Mouse (Mus musculus) kidney, adult 2 months (tissue): Measurements from ENCODE around the gene Lmln. TPM values are rescaled to one million over a fixed set of nuclear protein-coding genes. Genes with fewer than 3 reads are reported as not detected.

Experiments used
- DNase-seq: peaks from one replicate; pipeline ENCODE4 v3.0.0; 2021
- H3K27ac ChIP-seq: fragments of 200-500 bp; 2 replicates; pipeline ENCODE4 v1.5.1; 2012; ENCODE audit warnings: low read depth, low read length, control low read depth, inconsistent platforms; ENCODE audit not compliant: insufficient read depth
- H3K27me3 ChIP-seq: fragments of 200-500 bp; replicated peaks from 2 replicates; pipeline ENCODE4 v1.6.1; 2012; ENCODE audit warnings: mild to moderate bottlenecking, moderate library complexity, low read length, inconsistent platforms; ENCODE audit not compliant: control insufficient read depth, insufficient read depth
- H3K36me3 ChIP-seq: fragments of 200-500 bp; 2 replicates; pipeline ENCODE4 v1.6.1; 2012; ENCODE audit warnings: mild to moderate bottlenecking, moderate library complexity, low read length, inconsistent platforms; ENCODE audit not compliant: control insufficient read depth, insufficient read depth
- H3K4me1 ChIP-seq: fragments of 200-500 bp; 2 replicates; pipeline ENCODE4 v1.6.1; 2011; ENCODE audit warnings: low read length; ENCODE audit not compliant: control insufficient read depth, insufficient read depth
- H3K4me3 ChIP-seq: fragments of 200-500 bp; 2 replicates; pipeline ENCODE4 v1.5.1; 2011; ENCODE audit warnings: mild to moderate bottlenecking, low read depth, low read length, control low read depth; ENCODE audit not compliant: insufficient read depth
- CTCF ChIP-seq: fragments of 200-500 bp; conservative IDR thresholded peaks from 2 replicates; pipeline ENCODE4 v1.5.1; 2011; ENCODE audit warnings: low read depth, mild to moderate bottlenecking, control low read depth, low read length, moderate library complexity, mixed read lengths; ENCODE audit not compliant: insufficient read depth, insufficient read length
- POLR2A ChIP-seq: fragments of 200-500 bp; IDR thresholded peaks from one replicate; pipeline ENCODE4 v1.6.1; 2011; ENCODE audit warnings: low read depth, low read length, control low read depth
- WGBS: fragments of 180-500 bp; shearing (Covaris S2); methylation state at CpG from one replicate; pipeline ENCODE4 v1.1.7; 2018; 5-methylcytosine and 5-hydroxymethylcytosine counted together
- polyA plus RNA-seq: library from polyadenylated mRNA; depleted of rRNA; stranded (reverse); fragments of >200 nt; gene quantifications from 2 replicates; pipeline ENCODE4 v1.2.3, GENCODE M21; 2012

The Lmln gene
- polyA plus RNA-seq, 1 experiment: 3.1 TPM

- no peak overlapping the region for H3K4me3 ChIP-seq
- WGBS: 91% methylated on average over 6 of the region's 6 CpGs
- no peaks in the 10 kb centered on the region for H3K27me3 ChIP-seq
- H3K4me1 ChIP-seq: no peaks in the 10 kb centered on the region
- no peak for DNase-seq
- TF ChIP-seq POLR2A: no peak
- TF ChIP-seq CTCF: no peak
- H3K27ac ChIP-seq: no peak overlapping the region
- no peaks in the 10 kb centered on the region; the same call in 1 of the 2 replicates for H3K36me3 ChIP-seq
Measured at GRCm38 (mm10) chr16:33082951-33083350, 20.6 kb downstream of the Lmln start.

- H3K36me3 ChIP-seq: no peaks in the 10 kb centered on the region; the same call in 1 of the 2 replicates
- no peaks in the 10 kb centered on the region for H3K4me1 ChIP-seq
- no peak for DNase-seq
- H3K27me3 ChIP-seq: no peaks in the 10 kb centered on the region
- no peak overlapping the region for H3K27ac ChIP-seq
- WGBS: 82% methylated on average over 2 of the region's 2 CpGs
- H3K4me3 ChIP-seq: no peak overlapping the region
- no peak for TF ChIP-seq POLR2A
- no peak for TF ChIP-seq CTCF
Measured at GRCm38 (mm10) chr16:33083996-33084395, 21.7 kb downstream of the Lmln start.

GRCm38 (mm10) chr16:33085666-33086065 lies 23.3 kb downstream of the Lmln start:
- H3K4me1 ChIP-seq: no peaks in the 10 kb centered on the region
- TF ChIP-seq POLR2A: no peak
- TF ChIP-seq CTCF: no peak
- peak; percentile 54 for DNase-seq
- H3K27me3 ChIP-seq: no peaks in the 10 kb centered on the region
- no peak overlapping the region for H3K4me3 ChIP-seq
- no peak overlapping the region for H3K27ac ChIP-seq
- peaks cover 3% of the 10 kb centered on the region; the same call in 1 of the 2 replicates for H3K36me3 ChIP-seq
- 58% methylated on average over 8 of the region's 8 CpGs for WGBS

- no peak for DNase-seq
- 44% methylated on average over 4 of the region's 4 CpGs for WGBS
- Histone ChIP-seq H3K27ac (no peak overlapping the region), H3K4me1 (no peaks in the 10 kb centered on the region), H3K27me3 (no peaks in the 10 kb centered on the region), H3K36me3 (no peaks in the 10 kb centered on the region), H3K4me3 (no peak overlapping the region)
- TF ChIP-seq CTCF (no peak), POLR2A (no peak)
Measured at GRCm38 (mm10) chr16:33113726-33114125, 51.4 kb downstream of the Lmln start.

- H3K36me3 ChIP-seq: no peaks in the 10 kb centered on the region
- WGBS: 77% methylated on average over 8 of the region's 8 CpGs
- H3K4me1 ChIP-seq: no peaks in the 10 kb centered on the region
- TF ChIP-seq POLR2A: no peak
- H3K27ac ChIP-seq: no peak overlapping the region
- H3K27me3 ChIP-seq: no peaks in the 10 kb centered on the region
- no peak for DNase-seq
- no peak overlapping the region for H3K4me3 ChIP-seq
Measured at GRCm38 (mm10) chr16:33123373-33123772, 61.1 kb downstream of the Lmln start.

DNA sequence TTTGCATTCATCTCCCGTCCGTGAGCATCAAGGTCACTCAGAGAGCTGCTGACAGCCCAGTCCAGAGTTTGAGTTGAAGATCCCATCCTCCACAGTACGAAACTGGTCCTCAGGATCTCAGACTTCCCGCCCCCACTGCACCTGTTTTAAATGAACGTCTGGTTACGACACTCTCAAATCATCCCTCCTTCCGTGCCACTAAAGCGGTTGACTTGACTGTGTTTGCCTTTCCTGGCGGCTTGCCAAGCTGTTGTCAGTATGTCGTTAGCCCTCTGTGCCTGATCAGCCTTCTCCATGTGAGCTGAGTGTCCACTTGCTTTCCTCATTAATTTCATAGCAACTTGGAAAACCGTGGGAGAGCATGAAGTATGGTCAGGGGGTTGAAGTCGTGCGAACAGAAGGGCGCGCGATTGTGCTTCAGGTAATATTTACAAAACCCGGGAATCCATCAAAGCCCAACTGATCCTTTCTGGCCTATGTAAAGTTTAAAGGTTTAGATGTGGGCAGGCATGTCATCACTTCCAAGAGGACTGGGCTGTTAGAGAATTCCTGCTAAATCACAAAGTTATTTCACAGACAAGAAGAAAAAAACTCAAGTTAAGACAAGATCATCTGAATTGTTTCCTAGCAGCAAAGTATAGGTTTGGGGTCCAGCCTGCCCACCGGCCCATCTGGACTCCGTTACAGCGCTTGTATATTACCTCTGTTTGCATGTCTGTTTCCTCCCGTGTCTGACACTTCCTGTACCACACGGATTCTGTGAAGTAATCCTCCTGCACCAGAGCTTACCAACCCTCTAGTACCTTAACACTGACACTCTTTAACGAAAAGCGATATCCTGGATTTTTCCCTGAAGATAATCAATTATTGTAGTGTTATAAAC lies 61.9 kb downstream of the Lmln start:
- DNase-seq: no peak

GRCm38 (mm10) chr16:33127052-33127451 lies 64.7 kb downstream of the Lmln start:
- Histone ChIP-seq H3K4me1 (no peaks in the 10 kb centered on the region), H3K27me3 (no peaks in the 10 kb centered on the region), H3K36me3 (no peaks in the 10 kb centered on the region), H3K4me3 (no peak overlapping the region), H3K27ac (no peak overlapping the region)
- no peak for DNase-seq
- 73% methylated on average over 6 of the region's 6 CpGs for WGBS
- TF ChIP-seq POLR2A (no peak), CTCF (no peak)

More for the DNA sequence above, 61.9 kb downstream of the Lmln start:
- Histone ChIP-seq H3K4me1 (no peaks in the 10 kb centered on the region), H3K4me3 (no peak overlapping the region), H3K27me3 (no peaks in the 10 kb centered on the region), H3K27ac (no peak overlapping the region), H3K36me3 (no peaks in the 10 kb centered on the region)
- WGBS: 71% methylated on average over 24 of the region's 24 CpGs
- no peak for TF ChIP-seq POLR2A
- TF ChIP-seq CTCF: no peak
